Mouse (Mus musculus) cortical plate, adult 2 months (tissue): Measurements from ENCODE around the gene Aldh18a1. TPM values are rescaled to one million over a fixed set of nuclear protein-coding genes. Genes with fewer than 3 reads are reported as not detected.

Experiments
- H3K27ac ChIP-seq: fragments of 200-500 bp; 2 replicates; pipeline ENCODE4 v1.5.1; 2012; ENCODE audit warnings: low read length, control low read depth, inconsistent platforms; ENCODE audit not compliant: insufficient read depth
- H3K4me1 ChIP-seq: fragments of 200-500 bp; 2 replicates; pipeline ENCODE4 v1.6.1; 2011; ENCODE audit warnings: low read length; ENCODE audit not compliant: control insufficient read depth, insufficient read depth
- H3K4me3 ChIP-seq: fragments of 200-500 bp; 2 replicates; pipeline ENCODE4 v1.5.1; 2011; ENCODE audit warnings: mild to moderate bottlenecking, low read length, control low read depth; ENCODE audit not compliant: insufficient read depth
- CTCF ChIP-seq: fragments of 200-500 bp; IDR thresholded peaks from 2 replicates; pipeline ENCODE4 v1.5.1; 2011; ENCODE audit warnings: mild to moderate bottlenecking, control low read depth, low read length; ENCODE audit not compliant: insufficient read depth; ENCODE audit errors: extremely low read depth
- POLR2A ChIP-seq: fragments of 200-500 bp; IDR thresholded peaks from 2 replicates; pipeline ENCODE4 v1.6.1; 2011; ENCODE audit warnings: mild to moderate bottlenecking, low read length, control low read depth; ENCODE audit not compliant: insufficient read depth; ENCODE audit errors: extremely low read depth
- polyA plus RNA-seq: library from polyadenylated mRNA; depleted of rRNA; stranded (reverse); fragments of >200 nt; gene quantifications from 2 replicates; pipeline ENCODE4 v1.2.3, GENCODE M21; 2012

Aldh18a1 gene
- polyA plus RNA-seq, 1 experiment: 20.4 TPM

GRCm38 (mm10) chr19:40542776-40543175 lies 45.5 kb downstream of the Aldh18a1 start:
- no peaks in the 10 kb centered on the region for H3K4me1 ChIP-seq
- H3K4me3 ChIP-seq: no peak overlapping the region
- no peak overlapping the region for H3K27ac ChIP-seq
- no peak for TF ChIP-seq POLR2A

- no peak overlapping the region for H3K4me3 ChIP-seq
- H3K4me1 ChIP-seq: no peaks in the 10 kb centered on the region
- no peak overlapping the region for H3K27ac ChIP-seq
- TF ChIP-seq CTCF (no peak), POLR2A (no peak)
Observed at GRCm38 (mm10) chr19:40536526-40536925, 51.7 kb downstream of the Aldh18a1 start.

DNA sequence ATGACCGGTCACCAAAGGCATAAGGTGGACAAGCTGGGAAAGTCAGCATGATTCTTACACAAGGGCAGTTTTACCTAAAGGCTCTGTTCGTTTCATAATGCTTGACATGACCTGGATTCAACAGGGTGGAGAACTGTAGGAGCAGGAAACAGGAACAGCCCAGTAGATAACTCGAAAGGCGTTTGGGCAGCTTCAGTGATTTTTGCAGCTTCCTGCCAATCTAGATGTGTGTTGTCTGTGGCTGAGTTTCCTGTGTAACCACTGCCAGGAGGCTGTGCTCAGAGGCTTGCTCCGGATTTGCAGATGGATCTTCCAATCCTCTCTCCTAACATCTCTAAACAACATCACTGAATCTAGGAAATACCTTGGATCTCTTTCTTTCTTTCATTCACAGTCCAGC lies 55.7 kb downstream of the Aldh18a1 start:
- H3K4me1 ChIP-seq: no peaks in the 10 kb centered on the region
- TF ChIP-seq CTCF: no peak
- no peak for TF ChIP-seq POLR2A
- no peak overlapping the region for H3K4me3 ChIP-seq
- H3K27ac ChIP-seq: no peak overlapping the region

DNA sequence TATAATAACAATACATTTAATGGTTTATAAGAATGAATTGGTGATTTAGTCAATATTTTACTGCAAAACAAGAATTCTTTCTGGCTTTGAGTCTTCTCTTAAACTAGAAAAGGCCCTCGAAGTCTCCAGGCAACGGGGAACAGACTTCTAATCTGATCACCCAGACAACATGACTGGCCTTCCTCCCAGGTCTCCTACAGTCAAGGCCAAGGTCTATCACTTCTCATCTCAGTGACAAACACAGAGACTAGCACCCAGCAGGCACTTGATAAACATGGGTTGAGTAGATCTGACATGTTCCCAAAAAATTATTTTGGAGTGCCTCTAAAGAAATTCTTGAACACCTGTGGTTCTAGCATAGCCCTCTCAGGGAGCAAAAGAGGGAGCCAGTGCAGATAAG lies 57.9 kb downstream of the Aldh18a1 start:
- TF ChIP-seq CTCF: no peak
- TF ChIP-seq POLR2A: no peak
- Histone ChIP-seq H3K27ac (no peak overlapping the region), H3K4me3 (no peak overlapping the region), H3K4me1 (peaks cover 5% of the 10 kb centered on the region)

DNA sequence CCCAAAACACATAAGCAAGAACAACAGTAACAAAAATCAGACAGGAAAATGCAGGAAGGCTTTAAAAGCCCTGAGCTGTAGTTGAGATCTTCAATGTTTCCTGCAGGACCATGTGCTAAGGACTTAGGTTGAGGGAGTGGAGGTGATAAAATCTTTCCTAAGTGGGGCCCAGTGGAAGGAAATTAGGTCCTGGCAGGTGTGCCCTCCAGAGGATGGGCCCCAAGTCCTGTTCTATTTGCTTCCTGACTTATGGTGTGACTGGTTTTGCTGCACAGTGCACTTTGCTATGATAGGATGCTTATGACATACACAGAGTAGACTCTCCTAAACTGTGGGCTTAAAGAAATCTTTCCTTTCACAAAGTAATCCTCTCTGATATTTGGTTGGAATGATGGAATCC lies 60.0 kb downstream of the Aldh18a1 start:
- Histone ChIP-seq H3K4me3 (no peak overlapping the region), H3K4me1 (peaks cover 5% of the 10 kb centered on the region), H3K27ac (no peak overlapping the region)
- TF ChIP-seq POLR2A (no peak), CTCF (no peak)

DNA sequence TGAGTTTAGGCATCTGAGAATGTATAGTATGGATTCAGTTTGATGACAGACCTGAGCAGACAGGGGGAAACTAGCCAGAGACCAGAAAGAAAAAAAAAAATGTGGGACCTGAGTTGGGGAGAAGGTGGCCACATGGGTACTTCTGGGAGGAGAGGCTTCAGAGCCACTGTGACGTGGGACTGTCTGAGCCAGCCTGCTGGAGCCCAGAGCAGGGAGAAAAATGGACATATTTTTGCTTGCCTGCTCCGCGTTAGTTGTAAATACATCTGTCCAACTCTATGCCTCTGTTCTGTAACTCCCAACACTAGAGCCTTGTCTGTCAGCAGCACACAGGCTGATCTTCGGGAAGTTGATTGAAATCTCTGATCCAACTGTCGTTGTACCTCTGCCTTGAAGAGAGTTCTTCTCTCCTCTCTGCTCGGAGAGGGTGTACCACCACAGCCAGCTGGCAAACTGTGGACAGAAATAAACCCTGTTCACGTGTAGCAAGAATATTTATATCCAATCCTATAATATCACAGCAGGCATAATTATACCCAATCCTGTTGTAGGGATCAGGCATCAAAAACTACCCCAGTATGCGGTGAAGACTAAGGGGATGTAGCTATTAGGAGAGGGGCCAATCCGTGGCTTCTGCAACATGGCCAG lies 61.8 kb downstream of the Aldh18a1 start:
- TF ChIP-seq CTCF: no peak
- peaks cover 5% of the 10 kb centered on the region for H3K4me1 ChIP-seq
- no peak overlapping the region for H3K4me3 ChIP-seq
- no peak overlapping the region for H3K27ac ChIP-seq

DNA sequence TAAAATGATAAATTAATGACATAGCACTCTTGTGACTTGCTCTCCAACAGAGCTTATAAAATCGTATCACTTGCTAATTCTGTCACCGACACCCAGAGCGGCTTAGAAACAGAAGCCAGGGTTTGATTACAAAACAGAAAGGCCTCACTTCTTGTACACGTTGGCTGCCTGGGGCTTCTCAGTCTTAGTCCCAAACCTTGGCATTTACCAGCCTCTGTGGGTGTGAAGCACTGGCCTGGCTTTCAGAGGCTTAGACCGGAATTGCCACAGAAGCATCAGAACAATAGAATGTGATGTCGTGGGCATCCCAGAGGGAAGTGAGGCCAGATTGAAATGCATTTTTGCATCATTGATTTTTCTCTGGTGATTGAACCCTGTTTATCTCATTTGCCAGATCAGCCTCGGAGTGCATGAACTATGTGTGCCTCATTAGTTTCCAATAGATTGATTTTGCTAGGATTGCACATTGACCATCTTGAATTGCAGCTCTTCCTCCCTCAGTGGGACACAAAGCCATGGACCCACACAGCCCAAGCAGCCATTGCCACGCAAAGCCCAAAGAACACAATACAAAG lies 64.7 kb downstream of the Aldh18a1 start:
- Histone ChIP-seq H3K27ac (no peak overlapping the region), H3K4me3 (no peak overlapping the region), H3K4me1 (peaks cover 5% of the 10 kb centered on the region)
- TF ChIP-seq POLR2A: no peak
- TF ChIP-seq CTCF: no peak

- no peak for TF ChIP-seq POLR2A
- no peak for TF ChIP-seq CTCF
- no peaks in the 10 kb centered on the region for H3K4me1 ChIP-seq
- H3K27ac ChIP-seq: no peak overlapping the region
Observed at GRCm38 (mm10) chr19:40520403-40520802, 67.9 kb downstream of the Aldh18a1 start.

DNA sequence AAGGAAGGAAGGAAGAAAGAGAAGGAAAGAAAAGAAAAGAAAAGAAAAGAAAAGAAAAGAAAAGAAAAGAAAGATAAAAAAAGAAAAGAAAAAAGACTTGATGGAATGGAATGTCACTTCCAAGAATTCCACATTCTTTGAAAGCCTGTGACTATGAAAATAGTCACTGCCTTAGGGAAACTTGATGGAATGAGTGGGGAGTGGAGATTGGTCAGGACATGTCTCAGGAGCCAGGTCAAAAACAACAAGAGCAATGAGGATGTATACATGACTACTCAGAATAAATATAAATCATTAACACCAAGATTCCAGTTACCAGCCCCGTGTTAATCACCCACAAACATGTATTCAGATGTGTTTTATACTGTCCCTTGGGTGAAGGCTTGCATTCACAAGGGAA lies 69.6 kb downstream of the Aldh18a1 start:
- Histone ChIP-seq H3K4me3 (no peak overlapping the region), H3K27ac (no peak overlapping the region), H3K4me1 (no peaks in the 10 kb centered on the region)
- no peak for TF ChIP-seq POLR2A
- no peak for TF ChIP-seq CTCF

More at GRCm38 (mm10) chr19:40520403-40520802, 67.9 kb downstream of the Aldh18a1 start:
- H3K4me3 ChIP-seq: no peak overlapping the region

- Histone ChIP-seq H3K4me1 (peaks cover 2% of the 10 kb centered on the region; the same call in 1 of the 2 replicates), H3K27ac (no peak overlapping the region), H3K4me3 (no peak overlapping the region)
- TF ChIP-seq POLR2A: no peak
- TF ChIP-seq CTCF: no peak
Observed at GRCm38 (mm10) chr19:40515596-40515995, 72.7 kb downstream of the Aldh18a1 start.
